Mouse (Mus musculus): Measurements from ENCODE around the gene Asphd2.
"Not testable (repeated sequence)": the region's sequence is repeated elsewhere in the genome, so short reads cannot be mapped to it uniquely, and the experiment has no call there.

Gene Asphd2

DNA sequence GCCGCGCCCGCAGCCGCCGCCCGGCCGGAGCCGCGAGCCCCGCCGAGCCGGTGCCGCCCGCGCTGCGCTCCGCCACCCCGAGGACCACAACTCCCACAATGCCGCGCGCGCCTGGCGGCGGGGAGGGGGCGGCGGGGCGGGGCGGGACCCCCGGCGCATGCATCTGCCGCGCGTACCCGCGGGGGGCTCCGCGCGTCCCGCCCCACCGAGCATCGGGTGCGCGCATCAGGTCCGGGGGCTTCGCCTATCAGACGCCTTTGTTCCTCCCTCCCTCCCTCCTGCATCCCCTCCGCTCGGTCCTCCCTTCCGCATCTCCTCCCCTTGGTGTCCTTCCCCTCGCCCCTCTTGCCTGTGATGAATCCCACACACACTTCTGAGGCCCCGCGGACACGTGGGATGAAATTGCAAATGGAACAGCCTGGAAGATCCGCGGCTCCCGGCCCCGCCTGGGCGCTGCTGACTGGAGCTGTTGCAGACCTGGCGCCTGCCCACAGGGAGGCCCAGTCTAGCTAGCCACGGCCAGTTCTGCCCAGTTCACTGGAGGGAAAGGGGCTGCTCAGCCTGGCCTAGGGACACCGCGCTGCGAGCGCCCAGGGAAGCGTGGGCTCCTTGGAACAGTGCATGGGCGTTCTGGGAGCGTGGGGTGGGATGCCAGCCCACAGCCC lies at the start of gene Asphd2:
Gene Asphd2, minus strand, starts transcription at position 88 of the 665 bp plus-strand sequence.
- in situ Hi-C loops (cut with MboI, MseI), result no loop called here

- in situ Hi-C loops (cut with MboI, MseI), result no loop called here
These were observed 43.9 kb upstream of the Asphd2 start for GRCm38 (mm10) chr5:112438535-112438934.

DNA sequence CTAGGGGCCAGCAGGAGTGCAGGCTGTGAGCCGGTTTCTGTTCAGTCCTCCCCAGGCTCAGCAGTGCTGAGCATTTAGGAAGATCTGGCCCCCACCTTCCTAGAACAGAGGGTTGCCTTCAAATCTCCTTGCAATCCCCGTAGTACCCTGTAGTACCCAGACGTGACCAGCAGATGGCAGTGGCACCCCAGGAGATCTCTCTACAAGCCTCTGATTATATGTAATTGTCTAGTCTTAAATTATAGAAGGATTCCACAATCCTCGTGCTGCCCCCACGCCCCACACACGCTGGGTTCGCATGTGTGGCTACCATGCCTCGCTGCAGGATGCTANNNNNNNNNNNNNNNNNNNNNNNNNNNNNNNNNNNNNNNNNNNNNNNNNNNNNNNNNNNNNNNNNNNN lies 38.3 kb upstream of the Asphd2 start:
- in situ Hi-C loops (cut with MboI, MseI), result no loop called here

DNA sequence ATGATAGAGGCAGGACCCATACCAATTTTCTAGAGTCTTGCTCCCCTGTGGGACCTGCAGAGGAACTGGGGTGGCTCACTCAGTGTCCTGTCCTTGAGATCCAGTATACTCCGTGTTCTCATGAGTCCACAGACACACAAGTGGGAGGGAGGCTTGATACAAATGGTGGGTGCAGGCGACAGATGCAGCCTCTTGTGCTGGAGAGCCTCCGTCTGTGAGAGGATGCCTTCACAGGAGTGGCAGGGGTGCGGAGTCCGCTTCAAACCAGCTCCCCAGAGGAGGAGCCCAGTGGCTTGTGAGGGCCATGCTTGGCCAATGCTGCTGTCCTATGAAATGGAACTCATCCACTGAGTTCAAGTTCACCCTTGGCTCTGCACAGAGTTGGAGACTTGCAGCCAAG lies 37.4 kb upstream of the Asphd2 start:
- in situ Hi-C loops (cut with MboI, MseI), result no loop called here

- in situ Hi-C loops (cut with MboI, MseI), result no loop called here
These were observed 36.6 kb upstream of the Asphd2 start for GRCm38 (mm10) chr5:112431120-112431775.

DNA sequence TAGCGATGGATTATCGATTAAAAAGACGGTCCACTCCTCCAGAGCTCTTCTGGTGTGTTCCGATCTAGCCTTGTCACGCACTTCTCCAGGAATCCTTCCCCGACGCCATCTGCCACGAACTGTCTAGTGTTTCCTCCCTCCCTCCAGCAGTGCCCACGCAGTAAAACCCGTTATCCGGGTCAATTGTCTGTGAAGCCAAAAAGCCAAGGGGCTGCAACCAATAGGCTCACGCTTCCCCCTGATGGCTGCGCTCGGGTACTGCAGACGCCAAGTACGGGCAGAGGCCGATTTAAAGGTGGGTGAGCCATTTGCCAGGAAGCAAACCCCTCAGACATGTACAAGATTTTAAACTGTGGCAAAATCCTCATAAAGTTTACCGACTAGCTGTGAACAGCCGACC lies 34.3 kb upstream of the Asphd2 start:
- in situ Hi-C loops (cut with MboI, MseI), result no loop called here

DNA sequence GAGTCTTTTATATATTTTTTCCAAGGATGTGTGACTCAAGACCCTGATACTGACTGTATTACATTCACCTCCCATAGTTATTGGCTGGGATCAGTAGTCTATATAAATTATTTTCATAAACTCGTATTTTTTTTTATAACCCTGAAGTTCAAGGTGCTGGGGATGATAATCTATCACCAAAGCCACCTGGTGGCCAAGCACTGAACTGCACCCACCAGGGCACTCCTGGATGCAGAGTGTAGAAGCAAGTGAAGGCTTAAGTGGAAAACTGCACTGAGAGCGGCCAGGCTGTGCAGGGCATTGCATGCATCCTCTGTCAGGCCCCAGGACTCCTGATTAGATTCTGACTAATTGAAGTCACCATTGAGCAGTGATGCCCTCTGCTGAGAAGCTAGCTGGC lies 32.6 kb upstream of the Asphd2 start:
- in situ Hi-C loops (cut with MboI, MseI), result no loop called here

DNA sequence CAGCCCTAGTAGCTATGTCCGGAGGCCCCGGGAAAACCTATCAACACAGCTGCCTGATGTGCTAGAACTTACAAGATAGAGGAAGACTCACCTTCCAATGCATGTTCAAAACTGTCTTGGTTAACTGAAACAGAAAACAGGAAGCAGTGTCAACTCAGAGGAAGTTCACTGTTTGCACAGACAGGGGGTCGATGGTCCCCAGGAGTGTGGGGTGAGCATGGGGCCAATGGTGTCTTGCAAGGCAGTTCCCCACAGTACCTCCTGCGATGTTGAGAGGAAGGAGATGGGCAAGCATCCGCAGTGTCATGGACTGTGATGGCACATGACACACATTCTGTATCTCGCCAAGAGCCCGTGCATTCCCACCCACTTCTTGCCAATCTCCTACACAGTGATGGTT lies 32.0 kb upstream of the Asphd2 start:
- in situ Hi-C loops (cut with MboI, MseI), result no loop called here

DNA sequence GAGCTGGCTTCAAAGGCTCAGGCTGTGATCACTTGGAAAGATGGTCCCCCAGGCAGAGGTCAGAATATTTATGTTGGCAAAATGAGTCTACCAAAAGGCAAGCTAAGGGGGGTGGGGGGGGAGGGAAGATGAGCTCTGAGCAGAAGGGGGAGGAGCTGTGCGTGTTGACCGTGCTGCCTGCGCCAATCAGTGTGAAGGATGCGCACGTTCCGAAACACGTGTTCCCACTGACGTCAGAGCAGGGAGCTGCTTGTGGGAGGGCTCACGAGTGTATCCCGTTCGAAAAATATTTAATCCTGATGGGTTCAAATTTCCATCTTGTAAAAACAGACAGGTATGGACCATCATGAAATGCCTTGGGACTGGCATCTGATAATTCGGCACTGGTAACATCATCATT lies 24.9 kb upstream of the Asphd2 start:
- in situ Hi-C loops (cut with MboI, MseI), result no loop called here

GRCm38 (mm10) chr5:112418023-112418422 lies 23.4 kb upstream of the Asphd2 start:
- in situ Hi-C loops (cut with MboI, MseI), result no loop called here

DNA sequence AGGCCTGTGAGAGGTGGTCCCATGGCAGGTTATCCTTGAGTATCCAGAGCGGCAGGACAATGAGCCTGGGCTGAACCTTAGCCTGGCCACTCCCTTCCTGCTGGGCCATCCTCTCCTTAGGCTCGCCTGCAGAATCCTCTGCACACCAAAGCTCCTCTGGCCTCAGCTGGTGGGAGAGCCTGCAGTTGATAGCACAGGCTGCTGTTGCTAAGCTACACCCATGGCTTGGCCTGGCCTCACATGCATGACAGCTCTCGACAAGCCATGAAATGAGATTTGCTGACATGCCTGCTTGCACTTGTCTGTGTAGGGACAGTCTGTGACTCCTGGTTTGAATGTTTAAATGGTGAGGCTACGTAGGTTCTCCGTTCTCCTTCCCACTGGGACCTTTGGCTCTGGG lies 22.0 kb upstream of the Asphd2 start:
- in situ Hi-C loops (cut with MboI, MseI), result no loop called here

- in situ Hi-C loops (cut with MboI, MseI), result not testable (repeated sequence)
These were observed 18.1 kb upstream of the Asphd2 start for GRCm38 (mm10) chr5:112412781-112413180.

DNA sequence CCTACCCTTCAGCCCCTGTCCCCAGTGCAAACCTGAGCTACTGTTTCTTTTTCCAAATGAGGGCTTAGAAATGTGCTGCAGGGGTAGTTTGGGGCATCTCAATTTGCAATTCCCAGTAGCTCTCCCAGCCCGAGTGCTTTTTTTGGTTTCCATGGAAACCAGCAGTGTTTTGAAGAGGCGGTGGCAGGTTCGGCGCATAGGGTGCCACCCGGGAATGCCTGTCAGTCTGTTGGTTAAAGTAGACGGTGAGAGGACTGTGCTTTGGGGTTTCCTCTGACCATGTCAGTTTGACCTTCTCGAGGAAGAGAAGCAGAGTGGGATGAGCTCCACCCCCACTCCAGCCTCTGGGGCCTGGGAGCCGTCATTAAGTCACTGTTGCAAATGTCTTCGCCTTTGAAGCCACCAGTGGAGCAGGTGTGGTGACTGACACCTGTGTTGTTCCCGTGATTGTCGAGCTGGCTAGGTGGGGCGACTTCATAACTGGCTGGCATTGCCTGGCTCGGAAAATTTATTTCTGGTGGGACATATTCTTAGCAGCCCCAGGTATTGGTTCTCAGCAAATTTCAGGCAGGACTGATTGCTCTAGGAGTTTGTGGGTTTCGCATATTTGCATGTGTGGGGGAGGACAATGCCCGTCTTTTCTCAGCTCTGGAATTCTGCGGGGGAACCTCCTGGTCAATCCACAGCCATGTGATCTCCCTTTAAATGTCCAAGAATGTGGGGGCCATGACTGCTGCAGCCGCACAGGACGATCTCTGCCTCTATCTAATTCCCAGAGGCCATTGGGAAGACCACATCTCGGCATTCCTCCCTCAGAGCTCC lies 17.1 kb upstream of the Asphd2 start:
- in situ Hi-C loops (cut with MboI, MseI), result no loop called here

- in situ Hi-C loops (cut with MboI, MseI), result no loop called here
These were observed 16.4 kb upstream of the Asphd2 start for GRCm38 (mm10) chr5:112411072-112411471.

DNA sequence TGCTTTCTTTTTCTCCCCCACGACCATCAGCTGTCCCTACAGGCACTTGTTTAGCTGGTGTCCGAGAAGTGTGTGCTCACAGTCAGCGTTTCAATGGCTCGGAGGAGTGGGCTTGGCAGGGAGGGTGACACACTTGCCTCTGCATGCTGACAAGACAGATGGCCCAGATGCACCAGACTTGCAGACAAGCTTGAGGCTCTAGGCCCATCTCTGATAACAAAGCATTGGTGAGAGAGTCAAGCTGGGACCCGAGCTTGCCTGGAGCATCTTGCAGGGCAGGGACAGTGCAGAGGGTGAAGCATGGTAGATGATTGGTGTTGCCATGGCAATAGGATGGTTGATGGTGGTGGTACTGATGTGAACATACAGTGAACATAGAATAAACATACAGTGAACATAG lies 14.6 kb upstream of the Asphd2 start:
- in situ Hi-C loops (cut with MboI, MseI), result no loop called here

DNA sequence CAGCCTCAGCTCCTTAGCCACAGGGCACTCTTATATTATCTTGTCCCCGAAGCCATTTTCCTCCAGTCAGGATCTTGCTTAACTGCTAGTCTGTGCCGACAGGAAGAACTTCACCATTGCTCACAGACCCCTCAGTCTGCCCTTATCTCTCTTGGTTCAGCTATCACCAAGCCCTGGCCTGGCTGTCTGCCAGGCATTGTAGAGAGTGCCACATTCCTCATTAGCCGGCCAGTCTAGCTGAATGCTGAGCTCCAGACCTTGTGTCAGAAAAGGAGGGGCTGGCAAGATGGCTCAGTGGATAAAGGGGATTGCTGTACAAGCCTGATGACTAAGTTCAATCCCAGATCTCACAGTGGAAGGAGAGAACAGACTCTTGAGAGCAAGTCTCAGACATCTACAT lies 11.4 kb upstream of the Asphd2 start:
- in situ Hi-C loops (cut with MboI, MseI), result no loop called here

- in situ Hi-C loops (cut with MboI, MseI), result no loop called here
These were observed 7.8 kb upstream of the Asphd2 start for GRCm38 (mm10) chr5:112402437-112402836.

- in situ Hi-C loops (cut with MboI, MseI), result no loop called here
These were observed 4.6 kb upstream of the Asphd2 start for GRCm38 (mm10) chr5:112399284-112399683.

DNA sequence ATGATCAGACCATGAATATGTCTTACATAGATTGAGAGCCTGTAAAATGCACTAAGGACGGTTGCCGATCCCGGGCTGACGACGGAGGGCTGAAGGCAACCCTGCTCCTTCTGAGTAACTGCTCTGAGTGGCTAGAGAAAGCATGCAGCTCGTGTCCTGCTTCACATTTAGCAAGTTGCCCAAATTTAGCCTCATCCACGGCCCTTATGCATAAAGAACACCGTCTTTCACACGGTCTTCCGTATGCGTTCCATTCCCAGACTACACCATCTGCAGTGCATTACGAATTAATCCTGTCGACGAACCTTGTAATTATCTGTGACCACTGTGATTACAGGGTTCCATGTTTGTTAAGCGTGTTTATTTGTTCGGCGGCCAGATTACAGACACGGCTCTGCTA lies 1.4 kb upstream of the Asphd2 start:
- in situ Hi-C loops (cut with MboI, MseI), result no loop called here

DNA sequence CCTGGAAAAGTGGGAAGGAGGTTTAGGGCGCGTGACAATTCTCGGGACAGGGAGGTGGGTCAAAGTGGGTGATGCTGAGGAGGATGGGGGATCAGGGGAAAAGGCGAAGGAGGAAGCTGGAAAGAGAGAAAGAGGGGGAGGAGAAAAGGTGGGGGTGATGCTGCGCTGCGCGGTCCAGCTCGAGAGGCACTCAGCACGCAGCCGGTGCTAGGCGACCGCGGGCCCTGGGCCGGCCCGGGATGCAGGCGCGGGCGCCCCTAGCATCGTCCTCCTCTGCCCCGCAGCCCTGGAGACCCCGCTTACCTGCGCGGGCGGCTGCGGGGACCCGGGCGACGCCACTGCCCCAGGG lies 277 bp downstream of the Asphd2 start:
- in situ Hi-C loops (cut with MboI, MseI), result no loop called here

- in situ Hi-C loops (cut with MboI, MseI), result no loop called here
These were observed 788 bp downstream of the Asphd2 start for GRCm38 (mm10) chr5:112393741-112394414.

DNA sequence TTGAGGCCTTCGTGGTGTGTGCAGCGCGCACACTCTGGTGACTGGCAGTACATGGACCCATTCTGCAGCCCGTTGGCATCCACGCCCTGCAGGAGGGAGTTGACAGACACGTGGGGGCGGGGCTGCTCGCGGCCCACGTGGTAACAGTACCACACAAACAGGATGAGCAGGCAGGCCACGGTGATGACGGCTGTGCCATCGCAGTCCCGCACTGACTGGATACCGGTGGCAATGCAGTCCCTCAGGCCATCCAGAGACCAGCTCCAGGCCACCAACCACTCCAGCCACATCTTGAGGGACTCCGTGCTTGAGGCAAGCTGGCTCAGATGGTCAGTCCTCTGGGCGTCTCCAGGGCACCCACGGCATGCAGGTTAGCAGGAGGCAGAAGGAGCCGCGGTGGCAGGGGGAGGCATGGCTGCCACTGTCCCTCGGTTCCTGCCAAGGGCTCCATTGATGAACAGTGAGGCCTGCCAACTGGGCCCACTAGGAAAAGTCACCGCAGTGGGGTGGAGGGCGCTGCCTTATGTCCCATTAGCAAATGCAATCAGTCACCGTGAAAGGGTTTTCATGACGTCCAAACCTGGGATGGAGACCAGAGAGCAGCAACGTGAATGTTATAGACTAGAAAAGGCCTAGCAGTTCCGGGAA lies 2.9 kb downstream of the Asphd2 start:
- in situ Hi-C loops (cut with MboI, MseI), result no loop called here

Measured in T-helper 1 cell (primary cell).